Mouse (Mus musculus) embryonic facial prominence, embryonic 10.5 days (tissue): ENCODE data around the gene Deaf1. TPM values are rescaled to one million over a fixed set of nuclear protein-coding genes. Genes with fewer than 3 reads are reported as not detected.
"Not testable (repeated sequence)": the region's sequence is repeated elsewhere in the genome, so short reads cannot be mapped to it uniquely, and the experiment has no call there.

Source experiments
- DNase-seq: peaks from one replicate; pipeline ENCODE4 v3.0.0-alpha.2; 2017; ENCODE audit warnings: low spot score
- H3K27ac ChIP-seq: fragments of 300-500 bp; sonication (generic); replicated peaks from 2 replicates; pipeline ENCODE4 v1.5.1; 2016; ENCODE audit warnings: mild to moderate bottlenecking
- H3K27me3 ChIP-seq: fragments of 300-500 bp; sonication (generic); replicated peaks from 2 replicates; pipeline ENCODE4 v1.6.1; 2016; ENCODE audit warnings: low read depth, mild to moderate bottlenecking; ENCODE audit not compliant: poor library complexity, severe bottlenecking
- H3K36me3 ChIP-seq: fragments of 300-500 bp; sonication (generic); replicated peaks from 2 replicates; pipeline ENCODE4 v1.6.1; 2016; ENCODE audit warnings: mild to moderate bottlenecking, moderate library complexity
- H3K4me1 ChIP-seq: fragments of 300-500 bp; sonication (generic); 2 replicates; pipeline ENCODE4 v1.6.1; 2016
- H3K4me3 ChIP-seq: fragments of 300-500 bp; sonication (generic); 2 replicates; pipeline ENCODE4 v1.5.1; 2016; ENCODE audit warnings: mild to moderate bottlenecking, moderate library complexity
- H3K9me3 ChIP-seq: fragments of 300-500 bp; sonication (generic); 2 replicates; pipeline ENCODE4 v1.6.1; 2016; ENCODE audit warnings: mild to moderate bottlenecking
- WGBS: fragments of 180-500 bp; shearing (Covaris S2); methylation state at CpG from one replicate; pipeline ENCODE4 v1.1.7; 2016; 5-methylcytosine and 5-hydroxymethylcytosine counted together
- polyA plus RNA-seq: library from polyadenylated mRNA; unstranded; fragments of >200 nt; fragmentation: Nextera tagmentation; extraction: Ambion mirVana; gene quantifications from 2 replicates; pipeline ENCODE4 v1.2.1, GENCODE M21; 2016

The Deaf1 gene
- polyA plus RNA-seq, 1 experiment from 2014 or later: 57.9 TPM

DNA sequence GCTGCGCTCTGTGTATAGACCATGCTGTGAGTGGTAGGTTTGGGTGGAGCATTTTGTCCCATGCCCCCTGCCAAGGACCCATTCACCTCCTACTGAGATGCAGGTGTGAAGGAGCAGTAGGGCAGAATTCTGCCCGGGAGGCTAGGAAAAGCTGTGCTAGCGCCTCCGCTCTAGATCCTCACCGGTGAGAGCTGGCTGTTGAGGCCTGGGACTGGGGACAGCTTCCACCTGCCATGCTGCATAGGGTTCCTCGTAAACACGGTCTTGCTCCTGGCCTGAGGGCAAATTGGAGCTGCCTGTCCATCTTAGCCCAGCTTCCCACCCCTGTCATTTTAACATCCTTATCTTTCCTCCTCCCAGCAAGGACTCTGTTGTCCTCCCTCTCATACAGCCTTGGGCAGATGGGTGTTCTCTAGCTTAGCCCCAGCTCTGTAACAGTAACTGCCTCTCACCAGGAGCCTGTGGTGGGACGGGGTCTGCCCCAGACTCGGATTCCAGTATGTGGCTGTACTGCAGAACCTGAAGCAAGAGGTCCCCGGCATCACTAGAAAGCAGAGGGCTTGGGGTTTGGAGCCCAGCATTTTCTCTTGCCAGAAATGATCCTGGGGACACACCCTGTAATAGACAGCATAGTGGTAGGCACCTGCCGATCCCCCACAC, 63.3 kb downstream of the Deaf1 start:
- 77% methylated on average over 11 of the region's 11 CpGs for WGBS
- H3K27me3 ChIP-seq: no peaks in the 10 kb centered on the region
- no peak overlapping the region for H3K27ac ChIP-seq
- no peaks in the 10 kb centered on the region for H3K9me3 ChIP-seq
- no peak for DNase-seq
- H3K4me3 ChIP-seq: no peak overlapping the region
- H3K4me1 ChIP-seq: peaks cover 18% of the 10 kb centered on the region
- peaks cover 54% of the 10 kb centered on the region for H3K36me3 ChIP-seq

DNA sequence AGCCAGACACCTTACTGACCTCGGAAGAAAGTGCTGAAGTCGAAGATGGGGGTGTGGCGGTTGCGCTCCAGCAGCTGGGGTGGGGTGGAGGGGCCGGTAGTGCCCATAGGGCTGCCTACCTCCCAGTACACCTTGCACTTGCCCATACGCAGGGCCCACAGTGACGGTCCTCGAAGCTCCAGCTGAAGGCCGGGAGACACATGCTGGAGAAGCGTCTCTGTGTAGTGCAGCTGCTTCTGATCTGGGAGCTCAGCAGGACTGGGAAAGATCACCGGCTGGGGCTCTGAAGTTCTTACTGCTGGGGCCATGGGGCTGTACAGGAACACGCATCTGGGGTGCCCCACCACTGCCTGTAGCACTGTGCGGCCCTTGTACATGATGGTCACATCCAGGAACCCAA, 63.9 kb downstream of the Deaf1 start:
- DNase-seq: no peak
- 88% methylated on average over 13 of the region's 13 CpGs for WGBS
- Histone ChIP-seq H3K27ac (no peak overlapping the region), H3K27me3 (no peaks in the 10 kb centered on the region), H3K4me1 (peaks cover 18% of the 10 kb centered on the region), H3K36me3 (peaks cover 60% of the 10 kb centered on the region), H3K4me3 (no peak overlapping the region), H3K9me3 (no peaks in the 10 kb centered on the region)

DNA sequence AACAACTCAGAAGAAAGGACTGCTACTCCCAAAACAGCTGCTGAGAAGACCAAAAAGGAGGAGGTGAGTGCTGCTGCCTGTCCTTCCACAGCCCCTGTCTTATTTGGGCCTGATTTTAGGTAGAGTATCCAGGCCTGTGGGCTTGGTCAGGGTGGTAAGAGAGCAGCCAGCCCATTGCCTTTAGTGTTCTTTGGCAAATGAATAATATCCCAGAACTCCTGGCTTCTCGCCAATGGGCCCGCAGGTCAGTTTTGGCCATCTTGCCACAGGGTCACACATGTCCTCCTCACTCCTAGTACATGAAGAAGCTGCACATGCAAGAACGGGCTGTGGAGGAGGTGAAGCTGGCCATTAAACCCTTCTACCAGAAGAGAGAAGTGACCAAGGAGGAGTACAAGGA, 66.0 kb downstream of the Deaf1 start:
- Histone ChIP-seq H3K4me3 (no peak overlapping the region), H3K36me3 (peaks cover 81% of the 10 kb centered on the region), H3K27me3 (no peaks in the 10 kb centered on the region), H3K27ac (no peak overlapping the region), H3K4me1 (peaks cover 17% of the 10 kb centered on the region), H3K9me3 (no peaks in the 10 kb centered on the region)
- 94% methylated on average over 3 of the region's 3 CpGs for WGBS
- DNase-seq: no peak

DNA sequence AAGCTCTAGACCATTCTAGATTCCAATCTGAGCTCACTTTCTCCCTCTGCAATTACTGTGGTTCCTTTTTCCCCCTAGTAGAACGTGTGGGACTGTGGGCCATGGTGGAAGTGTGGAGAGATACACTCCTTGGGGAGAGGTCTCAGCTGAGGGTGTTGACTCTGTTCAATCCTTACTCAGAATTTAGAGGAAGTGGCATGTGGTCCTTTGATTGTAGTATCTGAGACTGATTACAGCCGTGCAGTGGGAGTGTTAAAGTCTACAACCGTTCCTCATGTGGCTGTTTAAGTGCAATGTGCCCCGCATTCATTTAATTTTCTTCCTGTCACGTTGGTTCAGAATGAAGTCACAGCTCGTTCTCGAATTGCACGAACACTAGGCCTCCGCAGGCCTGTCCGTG, 71.3 kb downstream of the Deaf1 start:
- no peak for DNase-seq
- Histone ChIP-seq H3K4me1 (no peaks in the 10 kb centered on the region), H3K36me3 (peaks cover 98% of the 10 kb centered on the region), H3K27ac (no peak overlapping the region), H3K27me3 (no peaks in the 10 kb centered on the region), H3K9me3 (no peaks in the 10 kb centered on the region), H3K4me3 (no peak overlapping the region)
- WGBS: 92% methylated on average over 10 of the region's 10 CpGs

DNA sequence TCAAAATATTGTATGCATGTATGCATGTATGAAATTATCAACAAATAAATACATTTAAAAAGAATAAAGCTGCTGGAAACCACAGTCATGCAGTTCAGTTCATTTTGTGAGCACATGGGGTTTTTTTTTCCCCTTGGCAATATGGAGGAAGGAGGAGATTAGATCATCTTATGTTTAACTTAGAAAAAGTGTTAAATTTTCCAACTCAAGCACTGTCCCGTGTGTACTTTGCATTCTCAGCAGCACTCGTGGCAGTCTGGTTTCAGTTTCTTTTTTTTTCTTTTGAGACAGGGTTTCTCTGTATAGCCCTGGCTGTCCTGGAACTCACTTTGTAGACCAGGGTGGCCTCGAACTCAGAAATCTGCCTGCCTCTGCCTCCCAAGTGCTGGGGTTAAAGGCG, 77.0 kb downstream of the Deaf1 start:
- not testable (repeated sequence) for H3K27ac ChIP-seq, DNase-seq, H3K4me3 ChIP-seq, H3K27me3 ChIP-seq, H3K4me1 ChIP-seq, H3K9me3 ChIP-seq
- H3K36me3 ChIP-seq: peaks cover 98% of the 10 kb centered on the region
- WGBS: 89% methylated on average over 4 of the region's 4 CpGs

Other genes with a start within 250 kb of the Deaf1 start
- gene Pkp3, start 249.5 kb downstream of the Deaf1 start, polyA plus RNA-seq: 9.4 and 9.6 TPM in 2 replicates
- 2.2 and 2.3 TPM in 2 replicates for gene Sigirr, start 227.1 kb downstream of the Deaf1 start, polyA plus RNA-seq
- gene Ano9, start 209.9 kb downstream of the Deaf1 start, polyA plus RNA-seq: 1.8 and 2.5 TPM in 2 replicates
- gene Ptdss2, start 205.3 kb downstream of the Deaf1 start, polyA plus RNA-seq: 77.8 and 83.8 TPM in 2 replicates
- gene Rnh1, start 154.8 kb downstream of the Deaf1 start, polyA plus RNA-seq: 77.9 and 79.7 TPM in 2 replicates
- 94.3 and 94.9 TPM in 2 replicates for gene Hras, start 133.7 kb downstream of the Deaf1 start, polyA plus RNA-seq
- gene Lrrc56, start 133.5 kb downstream of the Deaf1 start, polyA plus RNA-seq: 15.1 and 18.1 TPM in 2 replicates
- 4.9 and 5.3 TPM in 2 replicates for gene Lmntd2, start 113.6 kb downstream of the Deaf1 start, polyA plus RNA-seq
- 54.5 and 56.0 TPM in 2 replicates for gene Rassf7, start 111.8 kb downstream of the Deaf1 start, polyA plus RNA-seq
- gene Phrf1, start 98.9 kb downstream of the Deaf1 start, polyA plus RNA-seq: 114 and 124 TPM in 2 replicates
- 0.34 TPM in 2 replicates for gene Irf7, start 61.2 kb downstream of the Deaf1 start, polyA plus RNA-seq
- gene Cdhr5, start 50.9 kb downstream of the Deaf1 start, polyA plus RNA-seq: 0.10 and 0.17 TPM in 2 replicates
- 8.8 and 9.6 TPM in 2 replicates for gene Sct, start 48.6 kb downstream of the Deaf1 start, polyA plus RNA-seq
- 0.60 and 0.86 TPM in 2 replicates for gene Drd4, start 35.7 kb downstream of the Deaf1 start, polyA plus RNA-seq
- 44.9 and 49.0 TPM in 2 replicates for gene Tmem80, start within 50 bp of the Deaf1 start, polyA plus RNA-seq
- 12.1 and 13.0 TPM in 2 replicates for gene Eps8l2, start 11.2 kb upstream of the Deaf1 start, polyA plus RNA-seq
- 297 and 299 TPM in 2 replicates for gene Taldo1, start 64.5 kb upstream of the Deaf1 start, polyA plus RNA-seq
- gene Gatd1, start 86.4 kb upstream of the Deaf1 start, polyA plus RNA-seq: 48.5 and 50.8 TPM in 2 replicates
- 7.7 and 8.4 TPM in 2 replicates for gene Cend1, start 101.8 kb upstream of the Deaf1 start, polyA plus RNA-seq
- 49.3 and 52.2 TPM in 2 replicates for gene Slc25a22, start 110.2 kb upstream of the Deaf1 start, polyA plus RNA-seq
- 24.9 and 26.0 TPM in 2 replicates for gene Pidd1, start 116.3 kb upstream of the Deaf1 start, polyA plus RNA-seq
- 1,198 and 1,200 TPM in 2 replicates for gene Rplp2, start 119.7 kb upstream of the Deaf1 start, polyA plus RNA-seq
- 13.2 and 14.3 TPM in 2 replicates for gene Pnpla2, start 127.5 kb upstream of the Deaf1 start, polyA plus RNA-seq
- 6.6 and 8.3 TPM in 2 replicates for gene Cracr2b, start 133.4 kb upstream of the Deaf1 start, polyA plus RNA-seq
- 20.6 and 22.4 TPM in 2 replicates for gene Cd151, start 139.7 kb upstream of the Deaf1 start, polyA plus RNA-seq
- gene Polr2l, start 147.4 kb upstream of the Deaf1 start, polyA plus RNA-seq: 84.0 and 86.0 TPM in 2 replicates
- 32.6 and 34.2 TPM in 2 replicates for gene Tspan4, start 147.6 kb upstream of the Deaf1 start, polyA plus RNA-seq
- gene Chid1, start 212.2 kb upstream of the Deaf1 start, polyA plus RNA-seq: 23.8 and 24.3 TPM in 2 replicates
- 98.1 and 99.2 TPM in 2 replicates for gene Ap2a2, start 234.5 kb upstream of the Deaf1 start, polyA plus RNA-seq